Mouse (Mus musculus) bone marrow, adult 2 months (tissue): ENCODE data around the gene Ganab.

Source experiments
- CTCF ChIP-seq: fragments of 200-500 bp; IDR thresholded peaks from 2 replicates; pipeline ENCODE4 v1.5.1; 2011; ENCODE audit warnings: low read length, control low read depth; ENCODE audit not compliant: control insufficient read depth, insufficient read depth
- POLR2A ChIP-seq: fragments of 200-500 bp; IDR thresholded peaks from 2 replicates; pipeline ENCODE4 v1.6.1; 2011; ENCODE audit warnings: low read depth, mild to moderate bottlenecking, control low read depth, low read length, borderline replicate concordance; ENCODE audit not compliant: control insufficient read depth

- TF ChIP-seq POLR2A, result no peak
- no peak for TF ChIP-seq CTCF
These were observed 67.9 kb downstream of the Ganab start for GRCm38 (mm10) chr19:8965771-8966170.
